Mouse (Mus musculus): Measurements from ENCODE around the gene Sdcbp2. TPM values are rescaled to one million over a fixed set of nuclear protein-coding genes. Genes with fewer than 3 reads are reported as not detected.

Sdcbp2 gene
- total RNA-seq (2012; rRNA removed) (not detected in 2 replicates), polyA plus RNA-seq (2012; ENCODE audit: insufficient read depth in 1 of 2, insufficient read length in 2 of 2, low read depth in 1 of 2, low replicate concordance in 2 of 2, missing spikeins in 1 of 2) (under 1 TPM in 1 of 2 experiments, not detected in 1; 0.25 TPM)

DNA sequence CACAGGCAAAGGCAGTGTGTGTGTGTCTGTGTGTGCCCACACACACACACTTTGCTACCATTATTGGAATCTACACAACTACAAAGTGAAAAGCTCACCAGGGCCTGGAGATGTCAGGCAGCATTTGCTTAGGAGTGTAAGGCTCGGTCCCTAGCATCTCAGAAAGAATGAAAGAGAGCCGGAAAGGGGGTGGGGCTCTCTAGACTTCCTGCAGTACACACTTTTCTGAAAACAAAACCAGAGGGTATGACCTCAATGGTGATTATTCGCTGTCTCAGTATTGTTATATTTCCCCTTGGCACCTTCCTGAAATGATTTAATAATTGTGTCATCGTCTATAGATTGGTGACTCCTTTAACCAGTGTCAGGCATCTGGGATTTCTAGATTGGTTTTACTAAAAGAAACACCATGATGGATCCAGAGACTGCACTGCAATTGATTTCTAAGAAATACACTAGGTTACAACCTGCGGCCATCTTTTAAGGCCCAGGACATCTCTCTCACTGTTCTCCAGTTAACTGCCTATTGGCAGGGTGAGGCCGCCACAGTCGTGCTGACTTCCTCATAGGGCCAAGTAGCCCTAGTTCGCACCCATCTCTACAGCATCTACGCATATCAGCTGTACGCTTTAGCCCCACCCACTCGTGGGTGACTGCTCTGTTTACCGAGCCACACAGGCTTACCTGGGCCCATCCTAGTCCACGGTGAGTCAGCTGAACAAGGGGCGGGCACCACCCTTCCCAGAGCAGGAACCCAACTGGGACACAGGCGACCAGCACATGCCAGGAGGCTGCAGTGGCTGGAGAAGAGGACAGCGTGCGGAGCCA, at the start of gene Sdcbp2:
Gene Sdcbp2, plus strand, starts transcription at position 750 of the 828 bp plus-strand sequence.
- no peak within 1 kb of the TSS for H3K9ac ChIP-seq (ENCODE audit: control insufficient read depth, low read depth, low read length, poor library complexity, severe bottlenecking)
- DNase-seq (ENCODE audit: low read depth, low spot score): peak; percentile 44
- no peaks in the 10 kb centered on the region; a peak in 1 of 4 replicates for H3K27me3 ChIP-seq (ENCODE audit: control insufficient read depth in 1 of 2, insufficient read depth in 2 of 2, low read length in 2 of 2)
- H3K79me2 ChIP-seq (ENCODE audit: control insufficient read depth, insufficient read depth, low read length, poor library complexity): no peaks in the 10 kb centered on the region
- H3K4me1 ChIP-seq (ENCODE audit: control insufficient read depth in 1 of 2, insufficient read depth in 2 of 2, low read length in 2 of 2): no peaks in the 10 kb centered on the region
- H3K36me3 ChIP-seq (ENCODE audit: control insufficient read depth in 1 of 2, insufficient read depth in 2 of 2, low read length in 2 of 2): no peaks in the 10 kb centered on the region
- H3K27ac ChIP-seq (ENCODE audit: control insufficient read depth, low read depth, low read length): no peak within 1 kb of the TSS
- no peak within 1 kb of the TSS for H3K4me3 ChIP-seq (ENCODE audit: control insufficient read depth in 1 of 2, insufficient read depth in 1 of 2, low read depth in 2 of 2, low read length in 2 of 2)
- H3K9me3 ChIP-seq (replicated peaks; ENCODE audit: insufficient read depth, low read length): no peaks in the 10 kb centered on the region
- TF ChIP-seq ELF1 (IDR thresholded peaks at IDR 0.05; ENCODE audit: low read depth, low read length) (no peak), RCOR1 (IDR thresholded peaks at IDR 0.05; ENCODE audit: low read depth, low read length) (no peak), MYB (IDR thresholded peaks at IDR 0.05; ENCODE audit: low read depth, low read length) (no peak), USF1 (IDR thresholded peaks at IDR 0.05; ENCODE audit: low read depth, low read length) (no peak), MXI1 (IDR thresholded peaks at IDR 0.05; ENCODE audit: low read depth, low read length) (no peak), POLR2AphosphoS5 (IDR thresholded peaks at IDR 0.05; ENCODE audit: borderline replicate concordance, low read depth, low read length) (no peak), MAZ (IDR thresholded peaks at IDR 0.05; ENCODE audit: low read depth, low read length) (no peak), MYC (IDR thresholded peaks at IDR 0.05; ENCODE audit: low read depth, low read length) (no peak), UBTF (IDR thresholded peaks at IDR 0.05; ENCODE audit: borderline replicate concordance, insufficient read depth, low read depth, low read length) (no peak), GATA1 (IDR thresholded peaks at IDR 0.05; ENCODE audit: low read depth, low read length) (no peak), CTCF (IDR thresholded peaks at IDR 0.05 in 2 of 3, conservative IDR thresholded peaks at IDR 0.05 in 1 of 3; ENCODE audit: control insufficient read depth in 1 of 3, insufficient read depth in 1 of 3, low read depth in 2 of 3, low read length in 3 of 3, poor library complexity in 1 of 3, severe bottlenecking in 1 of 3) (no peak), NRF1 (IDR thresholded peaks at IDR 0.05; ENCODE audit: insufficient read depth, low read depth, low read length, poor library complexity, severe bottlenecking) (no peak), BHLHE40 (IDR thresholded peaks at IDR 0.05; ENCODE audit: borderline replicate concordance, low read depth, low read length) (no peak), EP300 (IDR thresholded peaks at IDR 0.05; ENCODE audit: low read depth in 1 of 2, low read length in 2 of 2) (no peak), CHD2 (IDR thresholded peaks at IDR 0.05; ENCODE audit: low read length) (no peak), SIN3A (IDR thresholded peaks at IDR 0.05; ENCODE audit: low read length) (no peak), RAD21 (IDR thresholded peaks at IDR 0.05; ENCODE audit: low read depth, low read length) (no peak), POLR2A (IDR thresholded peaks at IDR 0.05; ENCODE audit: control insufficient read depth in 1 of 2, insufficient read depth in 1 of 2, low read depth in 1 of 2, low read length in 2 of 2, poor library complexity in 1 of 2) (no peak), MAFK (IDR thresholded peaks at IDR 0.05; ENCODE audit: borderline replicate concordance, low read depth, low read length) (no peak), USF2 (IDR thresholded peaks at IDR 0.05; ENCODE audit: borderline replicate concordance in 1 of 2, insufficient read depth in 1 of 2, low read depth in 1 of 2, low read length in 2 of 2) (no peak)

All from MEL (cell line).